Mouse (Mus musculus) liver, embryonic 16.5 days (tissue): ENCODE results near the gene Duoxa1. TPM values are rescaled to one million over a fixed set of nuclear protein-coding genes. Genes with fewer than 3 reads are reported as not detected.

Experiments
- ATAC-seq: fragments of 200-750 bp; cut with Nextera tagmentation; 2 replicates; pipeline ENCODE4 v1.8.0; 2017; ENCODE audit warnings: low read depth, mild to moderate bottlenecking, moderate number of reproducible peaks, moderate library complexity
- H3K27ac ChIP-seq: fragments of 300-500 bp; sonication (generic); 2 replicates; pipeline ENCODE4 v1.5.1; 2014; ENCODE audit warnings: mild to moderate bottlenecking, low read length
- H3K27me3 ChIP-seq: fragments of 300-500 bp; sonication (generic); 2 replicates; pipeline ENCODE4 v1.6.1; 2014; ENCODE audit warnings: low read depth, low read length, mixed read lengths; ENCODE audit not compliant: control insufficient read depth, insufficient read depth
- H3K36me3 ChIP-seq: fragments of 300-500 bp; sonication (generic); 2 replicates; pipeline ENCODE4 v1.6.1; 2014; ENCODE audit warnings: mild to moderate bottlenecking; ENCODE audit not compliant: control insufficient read depth, insufficient read depth
- H3K4me1 ChIP-seq: fragments of 300-500 bp; sonication (generic); 2 replicates; pipeline ENCODE4 v1.6.1; 2014; ENCODE audit warnings: low read depth, low read length, mixed read lengths; ENCODE audit not compliant: control insufficient read depth
- H3K4me2 ChIP-seq: fragments of 300-500 bp; sonication (generic); 2 replicates; pipeline ENCODE4 v1.6.1; 2014; ENCODE audit warnings: low read depth, low read length, mixed read lengths
- H3K4me3 ChIP-seq: fragments of 300-500 bp; sonication (generic); 2 replicates; pipeline ENCODE4 v1.5.1; 2014; ENCODE audit warnings: low read depth, mild to moderate bottlenecking, low read length
- H3K9ac ChIP-seq: fragments of 300-500 bp; sonication (generic); 2 replicates; pipeline ENCODE4 v1.6.1; 2014; ENCODE audit warnings: low read depth, low read length
- H3K9me3 ChIP-seq: fragments of 300-500 bp; sonication (generic); replicated peaks from 2 replicates; pipeline ENCODE4 v1.6.1; 2016; ENCODE audit warnings: low read length; ENCODE audit not compliant: control insufficient read depth
- WGBS: fragments of 180-500 bp; shearing (Covaris S2); extraction: QIAGEN DNeasy Blood & Tissue Kit; methylation state at CpG from one replicate; pipeline ENCODE4 v1.1.7; 2014; ENCODE audit not compliant: insufficient replicate concordance; 5-methylcytosine and 5-hydroxymethylcytosine counted together
- polyA plus RNA-seq: library from polyadenylated mRNA; unstranded; fragments of >200 nt; fragmentation: Nextera tagmentation; extraction: Ambion mirVana; gene quantifications from 2 replicates; pipeline ENCODE4 v1.2.1, GENCODE M21; 2015

Gene Duoxa1
- polyA plus RNA-seq, 1 experiment from 2014 or later = not detected

- H3K36me3 ChIP-seq = no peaks in the 10 kb centered on the region
- ATAC-seq = no peak
- H3K9ac ChIP-seq = no peak overlapping the region
- no peak overlapping the region for H3K4me3 ChIP-seq
- no peaks in the 10 kb centered on the region for H3K9me3 ChIP-seq
- WGBS = 2% methylated on average over 35 of the region's 35 CpGs
- H3K27me3 ChIP-seq = peaks cover 89% of the 10 kb centered on the region
- H3K27ac ChIP-seq = no peak overlapping the region
- H3K4me1 ChIP-seq = peaks cover 11% of the 10 kb centered on the region
- no peak overlapping the region for H3K4me2 ChIP-seq
Measured at GRCm38 (mm10) chr2:122297271-122298095, 16.0 kb downstream of the Duoxa1 start.

GRCm38 (mm10) chr2:122294916-122295315, 18.6 kb downstream of the Duoxa1 start:
- no peak overlapping the region for H3K9ac ChIP-seq
- ATAC-seq = no peak
- no peak overlapping the region for H3K4me2 ChIP-seq
- WGBS = 7% methylated on average over 7 of the region's 7 CpGs
- no peak overlapping the region for H3K4me3 ChIP-seq
- H3K4me1 ChIP-seq = peaks cover 4% of the 10 kb centered on the region; the same call in 1 of the 2 replicates
- peaks cover 63% of the 10 kb centered on the region for H3K27me3 ChIP-seq
- no peaks in the 10 kb centered on the region for H3K9me3 ChIP-seq
- H3K36me3 ChIP-seq = no peaks in the 10 kb centered on the region
- H3K27ac ChIP-seq = no peak overlapping the region

GRCm38 (mm10) chr2:122286137-122286536, 27.4 kb downstream of the Duoxa1 start:
- H3K27ac ChIP-seq = no peak overlapping the region
- no peak overlapping the region for H3K4me2 ChIP-seq
- no peaks in the 10 kb centered on the region for H3K36me3 ChIP-seq
- H3K27me3 ChIP-seq = no peaks in the 10 kb centered on the region; the same call in 1 of the 2 replicates
- WGBS = 46% methylated on average over 7 of the region's 7 CpGs
- no peaks in the 10 kb centered on the region for H3K4me1 ChIP-seq
- H3K9ac ChIP-seq = no peak overlapping the region
- ATAC-seq = no peak
- no peaks in the 10 kb centered on the region; the same call in 1 of the 2 replicates for H3K9me3 ChIP-seq
- no peak overlapping the region for H3K4me3 ChIP-seq

GRCm38 (mm10) chr2:122284091-122284490, 29.4 kb downstream of the Duoxa1 start:
- no peak overlapping the region for H3K4me3 ChIP-seq
- no peaks in the 10 kb centered on the region for H3K4me1 ChIP-seq
- WGBS = 65% methylated on average over 9 of the region's 9 CpGs
- H3K36me3 ChIP-seq = no peaks in the 10 kb centered on the region
- no peaks in the 10 kb centered on the region; the same call in 1 of the 2 replicates for H3K27me3 ChIP-seq
- H3K9me3 ChIP-seq = no peaks in the 10 kb centered on the region; the same call in 1 of the 2 replicates
- ATAC-seq = no peak
- no peak overlapping the region for H3K9ac ChIP-seq
- no peak overlapping the region for H3K4me2 ChIP-seq
- H3K27ac ChIP-seq = no peak overlapping the region

GRCm38 (mm10) chr2:122278769-122279168, 34.8 kb downstream of the Duoxa1 start:
- Histone ChIP-seq H3K27ac (no peak overlapping the region), H3K9ac (no peak overlapping the region), H3K4me1 (no peaks in the 10 kb centered on the region), H3K27me3 (no peaks in the 10 kb centered on the region), H3K9me3 (no peaks in the 10 kb centered on the region; the same call in 1 of the 2 replicates), H3K36me3 (no peaks in the 10 kb centered on the region), H3K4me3 (no peak overlapping the region), H3K4me2 (no peak overlapping the region)
- 66% methylated on average over 3 of the region's 3 CpGs for WGBS
- 0 out of 2 replicates have a peak, but pooled peaks have one; percentile 7 for ATAC-seq

- Histone ChIP-seq H3K4me1 (no peaks in the 10 kb centered on the region; the same call in 1 of the 2 replicates), H3K27ac (peak overlapping the region; percentile 37; the same call in 1 of the 2 replicates), H3K36me3 (peaks cover 12% of the 10 kb centered on the region), H3K9ac (no peak overlapping the region), H3K4me2 (no peak overlapping the region), H3K9me3 (no peaks in the 10 kb centered on the region), H3K27me3 (no peaks in the 10 kb centered on the region), H3K4me3 (no peak overlapping the region)
- peak; percentile 39; the same call in 1 of the 2 replicates for ATAC-seq
- WGBS = 76% methylated on average over 7 of the region's 7 CpGs
Measured at GRCm38 (mm10) chr2:122266407-122267193, 46.9 kb downstream of the Duoxa1 start.

GRCm38 (mm10) chr2:122264690-122265089, 48.8 kb downstream of the Duoxa1 start:
- no peaks in the 10 kb centered on the region; the same call in 1 of the 2 replicates for H3K4me1 ChIP-seq
- 79% methylated on average over 3 of the region's 3 CpGs for WGBS
- H3K27ac ChIP-seq = no peak overlapping the region
- no peaks in the 10 kb centered on the region for H3K27me3 ChIP-seq
- H3K4me3 ChIP-seq = no peak overlapping the region
- no peaks in the 10 kb centered on the region for H3K9me3 ChIP-seq
- H3K9ac ChIP-seq = no peak overlapping the region
- peaks cover 18% of the 10 kb centered on the region for H3K36me3 ChIP-seq
- ATAC-seq = no peak
- no peak overlapping the region for H3K4me2 ChIP-seq

GRCm38 (mm10) chr2:122260729-122261128, 52.8 kb downstream of the Duoxa1 start:
- H3K4me2 ChIP-seq = no peak overlapping the region
- no peaks in the 10 kb centered on the region for H3K27me3 ChIP-seq
- H3K36me3 ChIP-seq = peaks cover 29% of the 10 kb centered on the region
- H3K27ac ChIP-seq = no peak overlapping the region
- ATAC-seq = no peak
- H3K4me1 ChIP-seq = no peaks in the 10 kb centered on the region
- no peak overlapping the region for H3K9ac ChIP-seq
- 68% methylated on average over 5 of the region's 5 CpGs for WGBS
- H3K4me3 ChIP-seq = no peak overlapping the region
- H3K9me3 ChIP-seq = no peaks in the 10 kb centered on the region
